Mouse (Mus musculus): ENCODE results near the gene Snx21. TPM values are rescaled to one million over a fixed set of nuclear protein-coding genes. Genes with fewer than 3 reads are reported as not detected.

The Snx21 gene
- polyA plus RNA-seq, 1 experiment, result 36.8 TPM

Other genes with a start within 250 kb of the Snx21 start
- not detected in 2 replicates for gene Wfdc2, start 223.4 kb upstream of the Snx21 start, polyA plus RNA-seq (2012; ENCODE audit: insufficient read depth, insufficient read length, missing spikeins)
- gene Spint3, start 212.4 kb upstream of the Snx21 start, polyA plus RNA-seq (2012; ENCODE audit: insufficient read depth, insufficient read length, missing spikeins), result not detected in 2 replicates
- gene Wfdc6a, start 200.4 kb upstream of the Snx21 start, polyA plus RNA-seq (2012; ENCODE audit: insufficient read depth, insufficient read length, missing spikeins), result not detected in 2 replicates
- not detected in 2 replicates for gene Eppin, start 192.2 kb upstream of the Snx21 start, polyA plus RNA-seq (2012; ENCODE audit: insufficient read depth, insufficient read length, missing spikeins)
- gene Wfdc6b, start 172.3 kb upstream of the Snx21 start, polyA plus RNA-seq (2012; ENCODE audit: insufficient read depth, insufficient read length, missing spikeins), result not detected in 2 replicates
- not detected in 2 replicates for gene Wfdc8, start 172.2 kb upstream of the Snx21 start, polyA plus RNA-seq (2012; ENCODE audit: insufficient read depth, insufficient read length, missing spikeins)
- not detected in 2 replicates for gene Wfdc16, start 147.0 kb upstream of the Snx21 start, polyA plus RNA-seq (2012; ENCODE audit: insufficient read depth, insufficient read length, missing spikeins)
- not detected in 2 replicates for gene Wfdc10, start 129.8 kb upstream of the Snx21 start, polyA plus RNA-seq (2012; ENCODE audit: insufficient read depth, insufficient read length, missing spikeins)
- not detected in 2 replicates for gene Wfdc9, start 129.2 kb upstream of the Snx21 start, polyA plus RNA-seq (2012; ENCODE audit: insufficient read depth, insufficient read length, missing spikeins)
- not detected in 2 replicates for gene Wfdc11, start 111.7 kb upstream of the Snx21 start, polyA plus RNA-seq (2012; ENCODE audit: insufficient read depth, insufficient read length, missing spikeins)
- not detected in 2 replicates for gene Wfdc13, start 100.7 kb upstream of the Snx21 start, polyA plus RNA-seq (2012; ENCODE audit: insufficient read depth, insufficient read length, missing spikeins)
- not detected in 2 replicates for gene Spint4, start 87.3 kb upstream of the Snx21 start, polyA plus RNA-seq (2012; ENCODE audit: insufficient read depth, insufficient read length, missing spikeins)
- gene Spint5, start 70.5 kb upstream of the Snx21 start, polyA plus RNA-seq (2012; ENCODE audit: insufficient read depth, insufficient read length, missing spikeins), result not detected in 2 replicates
- gene Wfdc3, start 39.9 kb upstream of the Snx21 start, polyA plus RNA-seq (2012; ENCODE audit: insufficient read depth, insufficient read length, missing spikeins), result not detected in 2 replicates
- 12.7 and 16.6 TPM in 2 replicates for gene Dnttip1, start 39.8 kb upstream of the Snx21 start, polyA plus RNA-seq (2012; ENCODE audit: insufficient read depth, insufficient read length, missing spikeins)
- gene Ube2c, start 15.9 kb upstream of the Snx21 start, polyA plus RNA-seq (2012; ENCODE audit: insufficient read depth, insufficient read length, missing spikeins), result 1.4 and 3.8 TPM in 2 replicates
- 204 and 410 TPM in 2 replicates for gene Tnnc2, start 5.9 kb upstream of the Snx21 start, polyA plus RNA-seq (2012; ENCODE audit: insufficient read depth, insufficient read length, missing spikeins)
- gene Acot8, start 19.1 kb downstream of the Snx21 start, polyA plus RNA-seq (2012; ENCODE audit: insufficient read depth, insufficient read length, missing spikeins), result 15.5 and 16.3 TPM in 2 replicates
- gene Zswim3, start 19.3 kb downstream of the Snx21 start, polyA plus RNA-seq (2012; ENCODE audit: insufficient read depth, insufficient read length, missing spikeins), result 1.5 and 3.6 TPM in 2 replicates
- 4.1 and 5.3 TPM in 2 replicates for gene Zswim1, start 36.9 kb downstream of the Snx21 start, polyA plus RNA-seq (2012; ENCODE audit: insufficient read depth, insufficient read length, missing spikeins)
- not detected in 2 replicates for gene Spata25, start 42.7 kb downstream of the Snx21 start, polyA plus RNA-seq (2012; ENCODE audit: insufficient read depth, insufficient read length, missing spikeins)
- gene Ctsa, start 47.0 kb downstream of the Snx21 start, polyA plus RNA-seq (2012; ENCODE audit: insufficient read depth, insufficient read length, missing spikeins), result 44.9 and 55.0 TPM in 2 replicates
- 1.1 and 4.1 TPM in 2 replicates for gene Neurl2, start 47.6 kb downstream of the Snx21 start, polyA plus RNA-seq (2012; ENCODE audit: insufficient read depth, insufficient read length, missing spikeins)
- gene Pltp, start 71.9 kb downstream of the Snx21 start, polyA plus RNA-seq (2012; ENCODE audit: insufficient read depth, insufficient read length, missing spikeins), result 59.0 and 82.5 TPM in 2 replicates
- 21.6 and 25.6 TPM in 2 replicates for gene Pcif1, start 93.5 kb downstream of the Snx21 start, polyA plus RNA-seq (2012; ENCODE audit: insufficient read depth, insufficient read length, missing spikeins)
- gene Zfp335, start 125.9 kb downstream of the Snx21 start, polyA plus RNA-seq (2012; ENCODE audit: insufficient read depth, insufficient read length, missing spikeins), result 6.2 and 6.9 TPM in 2 replicates
- 5.8 and 6.9 TPM in 2 replicates for gene Mmp9, start 155.0 kb downstream of the Snx21 start, polyA plus RNA-seq (2012; ENCODE audit: insufficient read depth, insufficient read length, missing spikeins)
- gene Slc12a5, start 175.0 kb downstream of the Snx21 start, polyA plus RNA-seq (2012; ENCODE audit: insufficient read depth, insufficient read length, missing spikeins), result 1.2 and 1.3 TPM in 2 replicates
- 7.5 TPM in 2 replicates for gene Ncoa5, start 249.0 kb downstream of the Snx21 start, polyA plus RNA-seq (2012; ENCODE audit: insufficient read depth, insufficient read length, missing spikeins)

All from brown adipose tissue, adult 24 weeks (tissue).